Mouse (Mus musculus): Measurements from ENCODE around the gene Ass1. TPM values are rescaled to one million over a fixed set of nuclear protein-coding genes. Genes with fewer than 3 reads are reported as not detected.

The Ass1 gene
- polyA plus RNA-seq, 1 experiment from 2014 or later, result 72.0 TPM

DNA sequence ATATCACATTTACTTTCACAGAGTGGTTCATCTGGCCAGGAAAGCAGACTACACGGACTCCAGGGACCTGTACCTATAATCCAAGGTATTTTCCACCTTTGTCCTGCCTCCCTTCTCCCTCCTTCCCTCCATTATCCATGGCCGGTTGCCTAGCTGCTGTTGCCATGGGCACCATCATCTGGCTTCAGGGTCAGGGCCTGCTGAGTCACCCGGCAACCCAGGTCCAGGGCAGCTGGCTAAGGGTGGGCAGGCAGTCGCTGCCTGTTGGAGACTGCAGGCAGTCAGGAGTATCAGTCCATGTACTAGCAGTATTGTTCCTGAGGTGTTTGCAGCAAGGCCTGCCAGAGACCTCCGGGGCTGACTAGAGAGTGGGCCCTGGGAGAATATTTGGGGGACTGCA, 4.7 kb downstream of the Ass1 start:
- Histone ChIP-seq H3K27ac (ENCODE audit: low read length) (no peak overlapping the region), H3K4me2 (ENCODE audit: low read depth, low read length) (no peak overlapping the region), H3K4me1 (replicated peaks; ENCODE audit: control insufficient read depth, insufficient read depth, low read length) (peaks cover 9% of the 10 kb centered on the region), H3K9me3 (ENCODE audit: control insufficient read depth, low read length) (0 out of 2 replicates have a peak, but pooled peaks cover 2% of the 10 kb centered on the region), H3K27me3 (ENCODE audit: control insufficient read depth, insufficient read depth, low read depth, low read length) (peaks cover 4% of the 10 kb centered on the region), H3K9ac (ENCODE audit: low read length) (no peak overlapping the region), H3K36me3 (ENCODE audit: control insufficient read depth, insufficient read depth, low read length) (no peaks in the 10 kb centered on the region), H3K4me3 (ENCODE audit: low read length) (no peak overlapping the region)
- 57% methylated on average over 5 of the region's 5 CpGs for WGBS
- ATAC-seq (ENCODE audit: low read depth), result no peak

DNA sequence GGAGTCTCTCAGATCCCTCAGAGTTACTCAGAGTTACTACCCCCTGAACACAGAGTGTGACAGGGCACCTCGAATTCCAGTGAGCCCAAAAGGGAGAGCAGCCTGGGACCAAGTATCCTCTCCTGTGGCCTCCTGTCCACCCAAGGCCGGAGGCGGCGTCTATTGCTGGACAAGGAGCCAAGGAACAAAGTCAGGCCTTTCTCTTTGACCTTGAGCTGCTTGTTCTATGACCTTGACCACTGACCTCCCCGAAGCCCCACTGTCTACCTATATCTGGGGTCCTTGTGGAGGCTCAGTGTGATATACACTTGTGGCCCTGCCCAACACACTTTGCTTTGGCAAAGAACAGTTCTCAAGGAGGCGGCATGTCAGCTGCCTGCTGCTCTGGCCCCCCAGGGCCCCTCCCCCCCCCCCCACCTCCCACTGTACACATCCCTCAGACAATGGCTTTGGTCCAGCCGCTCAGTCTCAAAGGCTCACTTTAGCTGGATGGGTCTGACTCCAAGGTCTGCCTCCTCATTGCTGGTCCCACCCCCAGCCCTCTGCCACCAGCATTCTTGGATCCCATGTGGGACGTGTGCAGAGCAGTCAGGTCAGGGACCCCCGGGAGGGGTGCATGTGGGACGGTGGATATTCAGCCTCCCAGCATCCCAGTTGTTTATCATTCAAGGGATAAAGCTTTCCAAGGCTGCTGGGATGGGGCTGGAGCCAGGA, 6.3 kb downstream of the Ass1 start:
- H3K4me2 ChIP-seq (ENCODE audit: low read depth, low read length), result no peak overlapping the region
- 0 out of 2 replicates have a peak, but pooled peaks cover 2% of the 10 kb centered on the region for H3K9me3 ChIP-seq (ENCODE audit: control insufficient read depth, low read length)
- WGBS, result 58% methylated on average over 10 of the region's 10 CpGs
- no peak overlapping the region for H3K4me3 ChIP-seq (ENCODE audit: low read length)
- no peaks in the 10 kb centered on the region for H3K4me1 ChIP-seq (replicated peaks; ENCODE audit: control insufficient read depth, insufficient read depth, low read length)
- peaks cover under 1% of the 10 kb centered on the region; the same call in 1 of the 2 replicates for H3K27me3 ChIP-seq (ENCODE audit: control insufficient read depth, insufficient read depth, low read depth, low read length)
- no peak for ATAC-seq (ENCODE audit: low read depth)
- no peak overlapping the region for H3K27ac ChIP-seq (ENCODE audit: low read length)
- no peaks in the 10 kb centered on the region for H3K36me3 ChIP-seq (ENCODE audit: control insufficient read depth, insufficient read depth, low read length)
- no peak overlapping the region for H3K9ac ChIP-seq (ENCODE audit: low read length)

DNA sequence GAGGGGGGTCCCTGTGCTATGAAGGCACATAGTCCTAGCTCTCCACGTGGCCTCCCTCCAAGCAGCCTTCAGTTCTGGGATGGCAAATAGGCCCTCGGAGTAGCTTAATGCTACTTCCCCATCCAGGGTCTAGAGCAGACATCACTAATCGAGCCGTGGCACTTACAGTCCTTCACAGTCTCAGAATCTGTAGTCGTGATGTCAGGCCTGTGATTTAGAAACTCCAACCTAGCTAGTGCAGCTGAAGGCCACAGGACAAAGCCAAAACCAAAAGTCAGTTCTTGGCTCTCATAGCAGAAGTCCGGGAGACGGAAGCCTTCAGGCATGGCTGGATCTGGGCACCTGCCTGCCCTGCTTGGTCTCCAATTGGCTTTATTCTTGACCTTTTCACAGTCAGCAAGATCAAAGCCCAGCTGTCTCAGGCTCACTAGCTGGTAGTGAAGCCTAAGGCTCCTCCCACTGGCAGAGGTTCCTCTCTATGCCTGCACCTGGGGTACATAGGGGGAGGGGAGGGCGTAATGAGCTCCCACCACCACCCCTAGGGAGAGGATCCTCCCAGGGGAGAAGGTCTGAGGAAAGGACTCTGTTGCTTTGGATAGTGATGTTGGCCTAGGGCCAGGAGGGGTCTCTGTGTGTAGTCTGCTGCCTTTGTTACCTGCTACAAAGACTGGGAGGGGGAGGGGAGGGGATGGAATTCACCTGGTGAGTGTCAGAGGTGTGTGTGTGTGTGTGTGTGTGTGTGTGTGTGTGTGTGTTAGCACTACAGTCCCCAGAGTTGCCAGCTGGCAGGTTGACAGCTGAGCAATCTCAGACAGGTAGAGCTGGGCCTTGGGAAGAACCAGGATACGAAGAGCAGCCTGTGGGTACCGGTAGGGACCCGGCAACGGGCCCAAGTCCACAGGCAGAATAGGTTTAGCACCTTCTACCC, 7.5 kb downstream of the Ass1 start:
- Histone ChIP-seq H3K4me3 (ENCODE audit: low read length) (no peak overlapping the region), H3K27ac (ENCODE audit: low read length) (no peak overlapping the region), H3K4me1 (replicated peaks; ENCODE audit: control insufficient read depth, insufficient read depth, low read length) (no peaks in the 10 kb centered on the region), H3K27me3 (ENCODE audit: control insufficient read depth, insufficient read depth, low read depth, low read length) (no peaks in the 10 kb centered on the region), H3K9ac (ENCODE audit: low read length) (no peak overlapping the region), H3K4me2 (ENCODE audit: low read depth, low read length) (no peak overlapping the region), H3K9me3 (ENCODE audit: control insufficient read depth, low read length) (0 out of 2 replicates have a peak, but pooled peaks cover 2% of the 10 kb centered on the region), H3K36me3 (ENCODE audit: control insufficient read depth, insufficient read depth, low read length) (no peaks in the 10 kb centered on the region)
- ATAC-seq (ENCODE audit: low read depth), result no peak; the same call in 1 of the 2 replicates
- 71% methylated on average over 12 of the region's 12 CpGs for WGBS

DNA sequence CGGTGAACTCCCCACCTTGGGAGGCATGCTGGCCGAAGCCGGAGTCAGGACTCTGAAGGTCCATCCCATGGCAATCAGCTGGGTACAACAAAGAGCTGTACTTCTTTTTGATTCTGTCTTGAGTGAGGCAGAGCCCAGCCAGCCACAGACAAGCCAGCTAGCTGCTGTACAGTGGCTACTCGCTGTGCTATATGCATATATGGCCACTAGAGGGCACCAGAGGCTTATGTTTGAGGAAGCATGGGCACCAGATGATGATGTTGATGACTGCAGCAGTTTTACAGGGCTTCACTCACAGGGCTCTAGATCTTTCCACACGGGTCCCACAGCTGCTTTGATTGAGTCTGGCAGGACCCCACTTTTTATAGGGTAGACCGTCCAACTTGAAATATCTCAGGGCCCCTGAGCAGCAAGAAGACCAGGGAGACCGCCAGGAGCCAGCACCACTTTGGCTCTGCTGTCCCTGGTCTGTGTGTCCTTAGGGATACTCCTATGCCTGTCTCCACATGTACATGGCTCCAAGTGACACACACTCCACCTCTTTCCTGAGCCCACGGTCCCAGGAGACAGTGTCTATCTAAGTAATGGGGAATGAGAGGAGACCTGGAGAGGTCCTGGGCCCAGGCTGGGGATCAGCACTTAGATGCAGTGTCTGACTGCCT, 13.0 kb downstream of the Ass1 start:
- Histone ChIP-seq H3K9ac (ENCODE audit: low read length) (no peak overlapping the region), H3K27ac (ENCODE audit: low read length) (no peak overlapping the region), H3K4me2 (ENCODE audit: low read depth, low read length) (no peak overlapping the region), H3K9me3 (ENCODE audit: control insufficient read depth, low read length) (no peaks in the 10 kb centered on the region), H3K4me3 (ENCODE audit: low read length) (no peak overlapping the region), H3K4me1 (replicated peaks; ENCODE audit: control insufficient read depth, insufficient read depth, low read length) (no peaks in the 10 kb centered on the region), H3K36me3 (ENCODE audit: control insufficient read depth, insufficient read depth, low read length) (no peaks in the 10 kb centered on the region), H3K27me3 (ENCODE audit: control insufficient read depth, insufficient read depth, low read depth, low read length) (no peaks in the 10 kb centered on the region)
- 28% methylated on average over 8 of the region's 8 CpGs for WGBS
- peak; percentile 85 for ATAC-seq (ENCODE audit: low read depth)

DNA sequence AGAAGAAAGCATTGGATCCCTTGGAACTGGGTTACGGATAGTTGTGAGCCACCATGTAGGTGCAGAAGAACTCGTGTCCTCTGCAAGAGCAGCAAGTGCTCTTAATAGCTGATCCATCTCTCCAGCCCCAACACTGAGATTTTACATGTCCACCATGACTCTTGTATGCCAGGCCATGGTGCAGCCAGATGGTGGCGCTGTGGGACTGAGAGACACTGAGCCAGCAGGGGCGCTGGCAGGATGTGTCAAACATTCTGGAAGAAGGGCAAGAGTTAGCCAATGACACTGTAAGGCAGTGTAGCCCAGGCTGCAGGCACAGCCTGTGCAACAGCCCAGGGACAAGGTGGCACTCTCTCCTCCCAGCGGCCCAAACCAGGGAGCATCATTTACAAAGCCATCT, 14.2 kb downstream of the Ass1 start:
- H3K4me2 ChIP-seq (ENCODE audit: low read depth, low read length), result no peak overlapping the region
- no peak overlapping the region for H3K9ac ChIP-seq (ENCODE audit: low read length)
- H3K4me1 ChIP-seq (replicated peaks; ENCODE audit: control insufficient read depth, insufficient read depth, low read length), result no peaks in the 10 kb centered on the region
- H3K4me3 ChIP-seq (ENCODE audit: low read length), result no peak overlapping the region
- no peak overlapping the region for H3K27ac ChIP-seq (ENCODE audit: low read length)
- H3K9me3 ChIP-seq (ENCODE audit: control insufficient read depth, low read length), result no peaks in the 10 kb centered on the region
- 0 out of 2 replicates have a peak, but pooled peaks have one; percentile 5 for ATAC-seq (ENCODE audit: low read depth)
- H3K27me3 ChIP-seq (ENCODE audit: control insufficient read depth, insufficient read depth, low read depth, low read length), result no peaks in the 10 kb centered on the region
- H3K36me3 ChIP-seq (ENCODE audit: control insufficient read depth, insufficient read depth, low read length), result no peaks in the 10 kb centered on the region
- 26% methylated on average over 5 of the region's 5 CpGs for WGBS

DNA sequence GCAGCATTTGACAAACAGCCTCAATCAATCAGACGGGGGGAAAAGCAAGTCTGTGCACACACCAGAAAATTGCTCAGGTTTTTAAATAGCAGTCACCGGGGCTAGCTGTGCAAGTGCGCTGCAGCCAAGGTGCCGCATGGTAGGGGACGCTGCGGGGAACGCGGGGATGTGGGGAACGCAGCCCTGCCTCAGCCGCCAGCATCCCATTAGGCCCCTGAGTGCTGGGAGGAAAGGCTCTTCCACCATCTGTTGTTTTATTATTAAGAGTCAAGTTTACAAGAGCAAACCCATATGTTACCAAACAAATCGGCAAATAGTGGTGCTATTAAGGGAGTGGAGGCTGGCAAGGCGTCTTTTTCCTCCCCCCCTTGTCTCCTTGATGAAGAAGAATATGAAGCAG, 19.2 kb downstream of the Ass1 start:
- H3K9ac ChIP-seq (ENCODE audit: low read length), result no peak overlapping the region
- H3K27ac ChIP-seq (ENCODE audit: low read length), result no peak overlapping the region
- no peaks in the 10 kb centered on the region for H3K4me1 ChIP-seq (replicated peaks; ENCODE audit: control insufficient read depth, insufficient read depth, low read length)
- WGBS, result 63% methylated on average over 12 of the region's 12 CpGs
- H3K9me3 ChIP-seq (ENCODE audit: control insufficient read depth, low read length), result no peaks in the 10 kb centered on the region
- ATAC-seq (ENCODE audit: low read depth), result no peak
- H3K4me3 ChIP-seq (ENCODE audit: low read length), result no peak overlapping the region
- H3K36me3 ChIP-seq (ENCODE audit: control insufficient read depth, insufficient read depth, low read length), result no peaks in the 10 kb centered on the region
- H3K27me3 ChIP-seq (ENCODE audit: control insufficient read depth, insufficient read depth, low read depth, low read length), result no peaks in the 10 kb centered on the region
- H3K4me2 ChIP-seq (ENCODE audit: low read depth, low read length), result no peak overlapping the region

DNA sequence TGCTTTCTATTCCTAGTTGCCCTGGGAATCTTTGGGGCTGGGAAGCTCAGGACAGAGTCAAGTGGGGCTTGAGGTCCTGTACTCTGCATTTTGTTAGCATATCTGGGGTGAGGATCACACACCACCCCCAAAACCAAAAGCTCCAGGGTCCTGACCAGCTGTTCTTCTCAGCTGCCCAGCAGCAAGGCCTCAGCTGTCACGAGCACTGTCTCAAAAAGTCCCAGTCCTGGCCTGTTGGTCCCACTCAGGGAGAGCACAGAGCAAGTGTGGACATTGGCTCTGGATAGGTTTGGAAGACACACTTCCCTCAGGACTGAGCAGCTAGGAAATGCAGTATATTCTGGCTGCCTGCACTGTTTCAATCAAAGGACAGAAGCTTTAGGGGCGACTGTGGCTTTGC, 20.5 kb downstream of the Ass1 start:
- ATAC-seq (ENCODE audit: low read depth), result no peak
- no peak overlapping the region for H3K4me2 ChIP-seq (ENCODE audit: low read depth, low read length)
- no peaks in the 10 kb centered on the region for H3K27me3 ChIP-seq (ENCODE audit: control insufficient read depth, insufficient read depth, low read depth, low read length)
- no peak overlapping the region for H3K27ac ChIP-seq (ENCODE audit: low read length)
- no peaks in the 10 kb centered on the region for H3K9me3 ChIP-seq (ENCODE audit: control insufficient read depth, low read length)
- H3K9ac ChIP-seq (ENCODE audit: low read length), result no peak overlapping the region
- no peaks in the 10 kb centered on the region for H3K4me1 ChIP-seq (replicated peaks; ENCODE audit: control insufficient read depth, insufficient read depth, low read length)
- no peak overlapping the region for H3K4me3 ChIP-seq (ENCODE audit: low read length)
- no peaks in the 10 kb centered on the region for H3K36me3 ChIP-seq (ENCODE audit: control insufficient read depth, insufficient read depth, low read length)
- 74% methylated on average over 2 of the region's 2 CpGs for WGBS

DNA sequence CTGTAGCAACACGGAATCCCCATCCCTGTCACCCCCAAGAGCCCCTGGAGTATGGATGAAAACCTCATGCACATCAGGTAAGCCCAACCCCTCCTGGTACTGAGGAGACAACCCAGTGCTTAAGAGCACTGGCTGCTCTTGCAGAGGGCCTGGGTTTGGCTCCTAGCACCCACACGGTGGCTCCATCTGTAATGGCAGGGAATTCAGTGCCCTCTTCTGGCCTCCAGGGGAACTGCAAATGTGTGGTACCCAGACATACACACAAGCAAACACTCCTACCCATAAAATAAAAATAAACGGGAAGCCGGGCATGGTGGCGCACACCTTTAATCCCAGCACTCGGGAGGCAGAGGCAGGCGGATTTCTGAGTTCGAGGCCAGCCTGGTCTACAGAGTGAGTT, 22.3 kb downstream of the Ass1 start:
- Histone ChIP-seq H3K9me3 (ENCODE audit: control insufficient read depth, low read length) (no peaks in the 10 kb centered on the region), H3K4me3 (ENCODE audit: low read length) (no peak overlapping the region), H3K36me3 (ENCODE audit: control insufficient read depth, insufficient read depth, low read length) (no peaks in the 10 kb centered on the region), H3K27ac (ENCODE audit: low read length) (no peak overlapping the region), H3K27me3 (ENCODE audit: control insufficient read depth, insufficient read depth, low read depth, low read length) (no peaks in the 10 kb centered on the region), H3K4me1 (replicated peaks; ENCODE audit: control insufficient read depth, insufficient read depth, low read length) (peaks cover 3% of the 10 kb centered on the region; the same call in 1 of the 2 replicates), H3K9ac (ENCODE audit: low read length) (no peak overlapping the region), H3K4me2 (ENCODE audit: low read depth, low read length) (no peak overlapping the region)
- 93% methylated on average over 8 of the region's 8 CpGs for WGBS
- ATAC-seq (ENCODE audit: low read depth), result no peak

DNA sequence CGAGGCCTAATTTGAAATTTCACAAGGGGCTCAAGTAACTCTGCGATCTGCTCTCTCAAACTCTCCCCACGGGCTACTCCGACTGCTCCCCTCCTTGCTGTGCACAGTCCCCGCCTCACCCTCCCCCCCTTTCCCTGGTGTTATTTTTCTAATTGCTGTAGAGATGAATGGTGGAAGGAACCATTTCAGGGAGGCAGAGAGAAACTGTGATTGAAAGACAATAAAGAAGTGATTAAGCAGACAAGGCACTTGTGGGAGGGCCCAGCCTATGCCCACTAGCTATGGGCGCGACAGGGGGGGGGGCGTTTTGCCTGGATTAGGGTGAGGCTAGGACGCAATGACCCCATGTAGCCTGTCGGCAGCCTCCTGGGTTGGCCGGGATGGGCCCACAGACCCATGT, 23.2 kb downstream of the Ass1 start:
- WGBS, result 80% methylated on average over 11 of the region's 11 CpGs
- Histone ChIP-seq H3K4me1 (replicated peaks; ENCODE audit: control insufficient read depth, insufficient read depth, low read length) (peaks cover 3% of the 10 kb centered on the region; the same call in 1 of the 2 replicates), H3K27ac (ENCODE audit: low read length) (no peak overlapping the region), H3K4me2 (ENCODE audit: low read depth, low read length) (no peak overlapping the region), H3K4me3 (ENCODE audit: low read length) (no peak overlapping the region), H3K27me3 (ENCODE audit: control insufficient read depth, insufficient read depth, low read depth, low read length) (no peaks in the 10 kb centered on the region), H3K9ac (ENCODE audit: low read length) (no peak overlapping the region), H3K9me3 (ENCODE audit: control insufficient read depth, low read length) (no peaks in the 10 kb centered on the region), H3K36me3 (ENCODE audit: control insufficient read depth, insufficient read depth, low read length) (no peaks in the 10 kb centered on the region)
- ATAC-seq (ENCODE audit: low read depth), result no peak

All from lung, embryonic 16.5 days (tissue).